Mouse (Mus musculus) testis, postnatal 14 days (tissue): ENCODE measurements around the gene Dcaf7.
"Not testable (repeated sequence)": the region's sequence is repeated elsewhere in the genome, so short reads cannot be mapped to it uniquely, and the experiment has no call there.

Experiments
- DNase-seq: peaks from one replicate; pipeline ENCODE4 v3.0.0; 2021; ENCODE audit warnings: low spot score

The Dcaf7 gene

DNA sequence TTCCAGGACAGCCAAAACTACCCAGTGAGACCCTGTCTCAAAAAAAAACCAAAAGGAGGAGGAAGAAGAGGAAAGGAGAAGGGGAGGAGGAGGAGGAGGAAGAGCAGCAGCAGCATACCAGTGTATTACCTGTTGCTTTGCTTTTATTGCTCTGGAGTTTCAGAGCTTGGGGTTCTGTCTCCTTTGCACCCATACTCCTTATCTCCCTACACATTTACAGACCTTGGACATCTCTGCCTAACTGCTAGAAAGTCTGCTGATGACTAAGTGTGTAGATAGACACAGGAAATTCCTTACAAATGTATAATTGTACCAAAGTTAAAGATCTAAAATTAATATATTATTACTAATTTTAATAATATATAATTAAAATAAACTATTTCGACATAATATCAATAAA is 8.6 kb downstream of the Dcaf7 start:
- no peak for DNase-seq

- DNase-seq = no peak
Measured at GRCm38 (mm10) chr11:106045780-106046179, 9.1 kb downstream of the Dcaf7 start.

- DNase-seq = no peak
Measured at GRCm38 (mm10) chr11:106046584-106046983, 9.9 kb downstream of the Dcaf7 start.

GRCm38 (mm10) chr11:106053921-106054320 is 17.2 kb downstream of the Dcaf7 start:
- DNase-seq = no peak

GRCm38 (mm10) chr11:106054600-106054999 is 17.9 kb downstream of the Dcaf7 start:
- DNase-seq = no peak

DNA sequence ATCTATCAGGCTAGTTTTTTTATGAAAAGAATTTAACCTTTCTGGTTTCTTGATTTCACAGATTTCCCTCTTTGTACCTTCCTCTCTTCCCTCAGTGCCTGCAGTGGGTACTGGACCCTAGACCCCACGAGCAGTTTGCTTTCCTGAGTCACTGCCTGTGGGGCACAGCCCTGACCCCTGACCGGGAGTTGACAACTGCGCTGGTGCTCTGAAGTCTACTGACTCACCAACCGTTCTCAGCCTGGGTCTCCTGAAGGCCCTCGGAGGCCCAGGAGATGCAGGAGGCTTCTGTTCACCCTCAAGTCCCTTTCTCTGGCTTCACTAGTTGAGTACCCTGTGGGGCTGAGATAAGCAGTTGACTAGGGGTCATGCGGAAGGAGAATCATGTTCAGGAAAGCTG is 18.7 kb downstream of the Dcaf7 start:
- no peak for DNase-seq

DNA sequence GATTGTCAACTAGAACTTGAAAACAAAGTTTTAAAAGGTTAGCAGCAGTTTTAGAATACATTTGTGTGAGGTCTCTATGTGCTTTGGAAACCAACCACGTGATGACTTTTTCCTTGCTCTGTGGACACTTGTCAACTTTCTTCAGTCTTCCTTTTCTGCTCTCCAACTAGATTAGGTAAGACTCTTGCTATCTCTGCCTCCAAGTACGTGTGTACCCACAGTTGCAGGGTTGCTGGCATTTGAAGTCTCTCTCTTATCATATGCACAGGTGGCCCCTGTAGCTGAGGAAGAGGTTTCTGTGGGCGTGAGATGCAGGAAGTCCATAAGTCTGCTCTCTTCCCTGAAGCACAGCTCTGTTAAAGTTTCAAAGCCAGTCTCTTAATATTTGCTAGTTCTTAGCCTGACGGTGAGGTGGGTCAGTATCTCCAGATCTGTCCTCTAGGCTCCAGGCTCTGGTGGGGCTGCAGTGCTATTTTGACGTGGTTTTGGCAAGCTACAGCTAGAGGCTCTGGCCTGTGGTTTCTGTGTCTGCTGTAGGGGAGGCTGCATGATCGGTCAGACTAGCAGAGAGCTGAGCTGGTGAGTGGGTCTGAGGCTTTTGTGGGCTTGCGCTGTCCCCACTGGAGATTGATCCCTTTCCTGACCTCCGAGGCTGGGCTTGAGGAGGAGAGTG is 20.3 kb downstream of the Dcaf7 start:
- DNase-seq = no peak

- DNase-seq = no peak
Measured at GRCm38 (mm10) chr11:106058020-106058419, 21.3 kb downstream of the Dcaf7 start.

DNA sequence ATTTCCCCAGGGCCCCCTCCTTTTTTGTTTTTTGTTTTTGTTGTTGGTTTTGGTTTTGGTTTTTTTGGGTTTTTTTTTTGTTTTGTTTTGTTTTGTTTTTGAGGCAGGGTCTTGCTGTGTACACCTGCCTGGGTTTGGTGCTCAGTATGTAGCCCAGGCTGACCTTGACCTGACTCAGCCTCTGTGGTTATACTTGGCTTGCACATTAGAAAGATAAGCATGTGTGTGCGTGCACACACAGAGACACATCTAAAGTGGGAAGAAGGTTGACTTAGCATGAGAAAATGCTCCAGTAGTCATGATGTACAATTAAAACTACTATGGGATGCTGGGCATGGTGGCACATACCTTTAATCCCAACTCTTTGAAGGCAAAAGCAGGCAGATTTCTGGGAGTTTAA is 23.9 kb downstream of the Dcaf7 start:
- DNase-seq = no peak

- no peak for DNase-seq
Measured at GRCm38 (mm10) chr11:106061311-106061710, 24.6 kb downstream of the Dcaf7 start.

GRCm38 (mm10) chr11:106063756-106064155 is 27.1 kb downstream of the Dcaf7 start:
- no peak for DNase-seq

- DNase-seq = no peak
Measured at GRCm38 (mm10) chr11:106065073-106065922, 28.6 kb downstream of the Dcaf7 start.

DNA sequence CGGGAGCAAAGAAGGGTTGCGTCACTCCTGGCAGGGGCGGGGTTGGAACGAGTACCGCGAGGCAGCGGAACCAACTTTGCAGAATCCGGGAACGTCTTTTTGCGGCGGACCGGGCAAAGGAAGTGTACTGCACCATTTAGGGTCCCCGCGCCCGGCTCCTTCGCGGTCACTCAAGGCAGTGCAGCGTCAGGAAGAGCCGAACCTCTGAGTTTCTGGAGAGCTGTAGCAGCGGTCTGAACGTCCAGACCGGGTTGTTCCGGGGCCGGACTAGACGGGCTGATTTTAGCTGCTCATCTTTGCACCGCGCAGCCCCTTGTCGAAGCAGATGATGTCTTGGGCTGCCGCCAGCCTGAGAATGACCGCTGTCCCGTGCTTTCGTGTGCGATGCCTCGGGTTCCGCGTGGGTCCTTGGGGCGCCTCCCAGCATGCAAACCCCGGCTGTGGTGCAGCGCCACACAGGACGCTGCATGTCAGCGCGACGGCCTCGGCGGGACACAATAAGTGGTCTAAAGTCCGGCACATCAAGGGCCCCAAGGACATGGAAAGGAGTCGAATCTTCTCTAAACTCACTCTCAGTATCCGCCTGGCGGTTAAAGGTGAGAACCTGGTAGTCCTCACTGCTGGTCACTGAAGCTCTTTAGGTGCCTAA is 29.4 kb downstream of the Dcaf7 start, which contains the start of gene Taco1:
TSS of gene Taco1 (plus strand) at position 139 of the 649 bp plus-strand sequence.
- DNase-seq = peak; percentile 92

GRCm38 (mm10) chr11:106066616-106067015 is 29.9 kb downstream of the Dcaf7 start:
- not testable (repeated sequence) for DNase-seq

DNA sequence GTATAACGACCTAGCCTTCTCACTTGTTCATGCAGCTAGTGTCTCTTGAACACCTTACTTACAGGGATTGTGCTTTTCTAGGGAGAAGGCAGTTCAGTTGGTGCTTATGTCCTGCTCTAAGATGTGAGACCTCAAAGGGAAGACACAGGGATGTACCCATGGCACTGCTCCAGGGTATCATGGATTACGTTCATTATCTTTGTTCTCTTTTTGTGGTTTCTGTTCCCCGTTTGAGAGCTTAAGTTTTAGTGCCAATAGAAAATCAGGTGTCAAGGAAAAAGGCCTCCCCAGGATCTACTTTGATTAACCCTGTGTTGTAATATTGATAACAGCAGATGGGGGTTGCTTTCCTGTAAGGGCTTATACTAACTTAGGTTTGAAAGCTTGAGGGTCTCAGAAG is 37.1 kb downstream of the Dcaf7 start:
- DNase-seq = no peak

DNA sequence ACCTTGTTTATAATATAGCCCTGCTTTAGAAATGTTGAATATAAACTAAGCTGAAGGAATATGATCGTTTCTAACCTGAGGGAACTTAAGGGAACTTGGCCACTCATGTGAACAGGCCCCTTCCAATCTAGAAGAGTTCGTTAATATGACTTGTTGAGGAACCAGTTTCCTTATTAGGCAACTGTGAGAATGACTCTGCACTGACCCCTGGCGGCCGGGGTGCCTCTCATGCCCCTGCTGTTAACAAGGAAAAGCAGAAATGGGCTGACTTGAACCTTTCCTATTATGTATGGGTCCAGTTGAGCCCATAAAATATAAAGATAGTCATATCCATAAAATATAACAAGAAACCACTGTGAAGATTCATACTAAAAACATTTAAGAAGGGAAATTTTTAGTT is 39.6 kb downstream of the Dcaf7 start:
- DNase-seq = no peak

GRCm38 (mm10) chr11:106083708-106084701 is 47.3 kb downstream of the Dcaf7 start, which contains the start of gene Map3k3:
Map3k3 (plus strand) TSS chr11:106084613.
- peak; percentile 100 for DNase-seq

- DNase-seq = peak; percentile 83
Measured at GRCm38 (mm10) chr11:106084911-106085561, 48.4 kb downstream of the Dcaf7 start.

GRCm38 (mm10) chr11:106098223-106098622 is 61.6 kb downstream of the Dcaf7 start:
- no peak for DNase-seq

DNA sequence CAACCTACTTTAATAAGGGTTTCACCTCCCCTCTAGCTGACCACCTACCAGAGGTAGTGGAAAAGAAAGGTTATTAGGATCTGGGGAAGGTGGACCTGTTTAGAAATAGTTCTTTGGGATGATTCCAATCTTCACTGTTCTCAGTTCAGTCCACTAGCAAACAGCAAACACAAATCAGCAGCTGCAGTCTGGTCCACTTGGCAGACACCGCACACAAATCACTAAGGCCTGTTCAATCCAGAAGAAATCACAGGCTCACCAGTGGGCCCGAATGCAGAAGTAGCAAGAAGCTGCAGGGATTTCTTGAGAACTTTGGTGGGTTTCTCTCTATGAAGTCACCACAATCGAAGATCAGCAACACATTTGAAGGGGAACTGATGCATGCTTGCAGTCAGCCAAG is 66.2 kb downstream of the Dcaf7 start:
- no peak for DNase-seq

DNA sequence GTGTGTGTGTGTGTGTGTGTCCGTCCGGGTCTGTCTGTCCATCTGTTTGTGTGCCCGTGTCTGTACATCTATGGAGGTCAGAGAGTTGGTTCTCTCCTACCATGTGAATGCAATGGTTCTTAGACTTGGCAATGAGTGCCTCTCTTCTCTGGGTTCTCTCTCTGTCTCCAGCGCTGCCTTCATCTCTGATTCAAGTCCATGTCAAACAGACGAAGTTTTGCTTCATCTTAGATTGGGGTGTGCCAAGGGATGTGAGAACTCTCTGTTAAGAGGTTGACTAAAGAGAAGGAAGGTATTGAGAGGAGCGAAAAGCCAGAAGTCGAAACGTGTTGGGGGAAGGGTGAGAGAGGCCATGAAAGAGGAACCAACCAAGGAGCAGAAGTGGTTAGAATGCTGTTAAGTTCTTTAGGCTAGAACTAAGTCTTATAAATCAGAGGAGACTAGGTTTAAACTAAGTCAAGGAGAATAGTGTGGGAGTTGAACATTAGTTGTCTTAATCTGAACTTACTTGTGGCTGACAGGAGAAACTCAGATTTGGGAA is 69.4 kb downstream of the Dcaf7 start:
- DNase-seq = no peak
